Mouse (Mus musculus): ENCODE measurements around the gene Cpsf4l. TPM values are rescaled to one million over a fixed set of nuclear protein-coding genes. Genes with fewer than 3 reads are reported as not detected.

Gene Cpsf4l
- total RNA-seq (2021): not detected
- long read RNA-seq, experiment 1: 0 reads
- long read RNA-seq, experiment 2: 0 reads

DNA sequence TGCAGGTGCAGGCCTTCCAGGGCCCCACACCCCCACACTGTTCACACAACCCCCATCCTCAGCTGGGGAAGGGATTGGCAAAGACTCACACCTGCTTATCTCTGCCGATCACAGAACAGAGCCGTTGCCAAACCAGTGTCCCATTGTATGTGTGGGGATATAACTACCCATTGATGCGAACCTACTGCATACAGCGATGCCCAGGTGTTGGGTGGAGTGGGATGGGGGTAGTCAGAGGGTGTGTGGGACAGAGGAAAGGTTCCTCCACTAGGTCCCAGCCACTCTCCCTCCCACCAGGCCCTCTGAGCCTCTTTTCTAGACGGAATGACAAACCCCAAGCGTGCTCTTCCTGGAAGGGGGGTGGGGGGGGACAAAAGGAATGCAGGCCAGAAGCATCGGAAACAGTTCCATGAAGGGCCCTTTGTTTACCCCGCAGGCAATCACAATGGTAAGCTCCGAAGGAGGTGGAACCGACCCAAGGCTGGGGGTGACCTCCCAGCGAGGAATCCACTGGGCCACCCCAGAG, at the start of gene Cpsf4l:
Cpsf4l (minus strand) TSS at position 287 of the 526 bp plus-strand sequence.
- DNase-seq (ENCODE audit: low spot score): no peak

- DNase-seq (ENCODE audit: low spot score): no peak
These were observed 49.0 kb upstream of the Cpsf4l start for GRCm38 (mm10) chr11:113758851-113759250.

DNA sequence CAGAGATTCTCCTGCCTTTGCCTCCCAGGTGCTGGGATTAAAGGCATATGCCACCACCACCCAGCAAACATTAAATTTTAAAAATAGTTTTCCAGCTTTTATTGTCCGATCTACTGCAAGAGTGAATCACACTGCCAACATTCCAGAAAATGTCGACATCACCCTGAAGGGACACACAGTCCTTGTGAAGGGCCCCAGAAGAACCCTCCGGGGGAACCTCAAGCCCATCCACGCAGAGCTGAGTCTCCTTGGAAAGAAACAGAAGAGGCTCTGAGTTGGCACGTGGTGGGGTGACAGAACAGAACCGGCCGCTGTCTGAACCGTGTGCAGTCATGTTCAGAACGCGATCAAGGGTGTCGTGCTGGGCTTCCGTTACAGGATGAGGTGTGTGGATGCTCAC, 46.8 kb upstream of the Cpsf4l start:
- no peak for DNase-seq (ENCODE audit: low spot score)

GRCm38 (mm10) chr11:113755878-113756277, 46.1 kb upstream of the Cpsf4l start:
- no peak for DNase-seq (ENCODE audit: low spot score)

DNA sequence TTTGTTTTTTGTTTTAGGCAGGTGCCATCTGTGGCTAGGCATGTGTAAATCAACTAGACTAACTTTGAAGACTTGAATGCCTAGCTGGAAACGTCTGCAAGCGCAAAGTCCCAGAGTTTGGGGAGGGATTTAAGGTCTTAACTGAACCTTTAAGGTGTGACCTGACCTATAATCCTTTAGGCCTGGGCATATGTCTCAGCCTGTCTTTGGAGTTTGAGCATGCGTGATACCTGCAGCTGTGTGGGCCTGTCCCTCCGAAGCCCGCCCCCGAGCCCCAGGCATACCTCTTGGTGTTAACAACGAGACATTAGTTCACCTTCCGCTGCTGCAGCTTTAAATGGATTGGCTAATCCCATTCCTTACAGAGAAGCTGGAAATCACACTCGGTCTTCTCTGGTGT, 45.0 kb upstream of the Cpsf4l start:
- no peak for DNase-seq (ENCODE audit: low spot score)

DNA sequence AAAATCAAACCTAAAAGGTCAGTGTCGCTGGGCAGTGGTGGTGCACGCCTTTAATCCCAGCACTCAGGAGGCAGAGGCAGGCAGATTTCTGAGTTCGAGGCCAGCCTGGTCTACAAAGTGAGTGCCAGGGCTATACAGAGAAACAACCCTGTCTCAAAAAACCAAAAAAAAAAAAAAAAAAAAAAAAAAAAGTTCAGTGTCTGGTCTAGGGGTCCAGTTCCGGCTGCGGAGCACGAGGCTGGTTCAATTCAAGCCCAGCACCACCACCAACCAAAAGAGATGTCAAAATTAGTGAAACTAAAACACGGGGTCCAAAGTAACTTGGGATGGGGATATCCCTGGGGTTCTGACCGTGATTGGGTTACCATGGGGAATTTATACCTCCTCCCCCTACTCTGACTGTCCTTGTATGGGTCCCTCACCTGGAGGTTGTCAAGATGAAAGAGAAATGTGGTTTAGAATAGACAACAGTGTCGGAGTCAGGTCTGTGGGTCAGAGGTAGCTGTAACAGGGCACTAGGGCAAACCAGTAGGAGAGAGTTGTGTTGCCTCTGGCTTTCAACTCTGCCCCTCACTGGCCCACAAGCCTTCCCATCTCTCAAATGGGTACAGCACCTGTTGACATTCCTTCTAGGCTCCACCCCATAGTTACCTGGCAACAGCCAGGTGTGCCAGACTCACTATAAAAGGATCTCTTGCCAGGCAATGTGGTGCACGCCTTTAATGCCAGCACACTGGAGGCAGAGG, 43.0 kb upstream of the Cpsf4l start:
- DNase-seq (ENCODE audit: low spot score): no peak

DNA sequence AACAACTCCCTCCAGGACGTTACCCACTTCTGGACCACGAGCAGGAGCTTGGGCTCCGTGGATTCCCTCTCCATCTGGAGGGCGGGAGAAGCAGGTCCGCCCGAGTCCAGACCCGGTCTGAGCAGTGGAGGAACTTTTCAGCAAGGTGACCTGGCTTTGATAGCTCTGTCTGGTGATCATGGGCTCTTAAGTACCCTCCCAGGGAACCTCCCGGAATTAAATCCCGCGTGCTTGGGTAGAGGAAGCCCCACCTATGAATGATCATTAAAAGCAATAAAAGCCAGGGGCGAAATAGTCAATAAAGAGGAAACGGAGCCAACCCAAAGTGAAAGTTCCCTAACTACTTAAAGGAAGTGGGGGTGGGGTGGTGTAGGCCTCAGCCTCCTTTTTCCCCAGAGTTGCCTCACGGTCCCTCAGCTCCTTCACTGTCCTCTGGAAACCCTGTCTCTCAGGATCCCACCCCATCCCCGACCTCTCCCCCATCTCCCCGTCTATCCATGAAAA, 42.4 kb upstream of the Cpsf4l start:
- DNase-seq (ENCODE audit: low spot score): no peak

GRCm38 (mm10) chr11:113751484-113752084, 41.8 kb upstream of the Cpsf4l start, which contains the start of gene Cdc42ep4:
Gene Cdc42ep4 (minus strand): TSS chr11:113751881.
- DNase-seq (ENCODE audit: low spot score): peak; percentile 69

DNA sequence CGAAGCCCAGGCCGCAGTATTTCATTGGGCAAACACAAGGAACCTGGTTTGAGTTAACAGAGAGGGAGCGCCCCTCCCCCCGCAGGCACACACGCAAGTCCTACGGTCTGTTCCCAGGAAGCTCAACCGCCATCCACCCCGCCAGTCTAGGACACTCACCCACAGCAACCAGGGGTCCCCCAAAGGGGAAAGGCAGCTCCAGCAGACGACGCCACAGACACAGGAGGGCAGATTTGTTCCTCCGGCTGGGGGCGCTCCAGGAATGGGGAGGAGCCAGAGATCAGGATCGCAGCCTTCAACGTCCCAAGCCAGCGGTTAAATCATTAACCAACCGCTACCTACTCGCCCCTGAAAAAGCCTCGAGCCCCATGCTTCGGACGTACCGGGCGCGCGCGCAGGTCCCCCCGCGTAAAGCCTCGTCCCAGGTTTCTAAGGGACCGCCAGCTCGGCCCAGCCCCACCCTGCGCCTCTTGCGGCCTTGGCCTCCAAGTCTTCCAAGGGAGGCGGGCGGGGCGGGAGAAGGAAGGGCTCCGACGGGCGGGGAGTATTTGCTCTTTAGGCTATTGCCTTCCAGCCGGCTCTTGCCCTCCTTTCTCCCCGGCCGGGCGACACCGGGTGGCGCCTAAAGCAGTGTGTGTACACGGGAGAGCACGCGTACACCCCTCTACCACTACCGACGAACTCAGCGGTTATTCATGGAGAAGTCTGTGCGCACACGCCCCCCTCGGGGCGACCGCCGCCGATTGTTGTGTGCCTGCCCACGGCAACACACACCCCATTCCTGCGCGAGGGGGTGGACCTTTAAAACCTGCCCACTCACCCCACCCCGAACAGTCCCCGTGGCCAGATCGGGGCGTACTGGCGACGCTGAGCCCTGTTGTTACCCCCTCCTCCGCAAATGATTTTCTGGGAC, 41.0 kb upstream of the Cpsf4l start:
- DNase-seq (ENCODE audit: low spot score): peak; percentile 59

DNA sequence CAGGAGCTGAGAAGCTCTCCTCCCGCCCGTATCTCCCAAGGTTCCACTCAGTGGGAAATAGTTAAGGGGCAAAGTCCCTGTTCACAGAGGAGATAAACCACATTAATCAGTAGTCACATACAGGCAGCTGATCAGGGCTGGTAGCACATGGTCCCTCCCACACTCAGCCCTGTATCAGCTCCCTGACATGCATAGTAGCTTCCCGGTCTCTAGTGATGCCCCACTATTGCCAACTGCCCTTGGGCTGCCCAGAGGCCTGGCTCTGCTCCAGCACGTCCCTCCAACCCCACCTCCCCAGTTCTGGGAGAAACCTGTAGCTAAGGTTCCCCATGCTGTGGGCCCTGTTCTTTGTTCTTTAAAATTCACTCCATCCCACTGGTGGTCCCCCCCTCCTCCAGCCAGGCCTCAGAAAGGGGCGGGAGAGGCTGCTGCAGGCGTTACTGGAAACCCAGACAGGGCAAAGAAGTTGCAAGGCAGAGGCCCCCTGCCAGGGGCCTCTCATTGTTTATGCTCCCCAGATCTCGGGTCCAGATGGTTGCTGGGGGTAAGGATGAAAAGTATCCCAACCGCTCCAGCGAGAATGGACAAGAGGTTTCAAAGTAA, 40.0 kb upstream of the Cpsf4l start:
- no peak for DNase-seq (ENCODE audit: low spot score)

DNA sequence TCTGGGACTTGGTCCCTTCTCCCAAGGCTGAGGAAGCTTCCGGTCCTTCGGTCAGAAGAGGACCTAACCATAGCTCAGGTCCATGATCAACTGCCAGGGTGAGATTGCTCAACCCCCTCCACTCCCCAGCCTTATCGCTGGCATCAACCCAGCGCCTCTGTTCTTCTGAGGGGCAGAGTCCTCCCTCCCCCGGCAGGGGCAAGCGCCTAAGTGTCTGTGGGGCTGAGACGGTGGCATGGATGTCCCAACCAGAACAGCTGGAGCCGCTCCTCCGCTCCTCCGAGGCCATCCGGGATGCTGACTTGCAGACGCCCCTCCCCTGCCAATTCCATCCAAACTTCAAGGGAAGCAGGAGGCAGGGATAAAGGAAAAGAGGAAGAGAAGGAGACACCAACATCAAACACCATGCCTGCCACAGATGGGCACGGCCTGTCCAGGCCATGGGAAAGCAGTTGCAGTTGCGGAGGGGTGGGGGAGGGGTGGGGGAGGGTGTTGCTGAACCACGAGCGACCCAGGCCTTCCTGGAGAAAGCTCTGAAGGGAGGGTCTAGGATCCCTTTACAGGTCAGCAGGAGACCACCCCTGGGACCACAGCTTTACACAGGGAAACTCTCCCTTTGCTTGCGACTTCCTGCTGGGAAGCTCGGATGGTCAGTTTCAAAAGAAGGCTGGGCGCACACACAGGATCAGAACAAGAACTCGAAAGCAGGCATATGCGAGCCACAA, 39.1 kb upstream of the Cpsf4l start:
- DNase-seq (ENCODE audit: low spot score): no peak

- DNase-seq (ENCODE audit: low spot score): no peak
These were observed 38.0 kb upstream of the Cpsf4l start for GRCm38 (mm10) chr11:113747725-113748380.

DNA sequence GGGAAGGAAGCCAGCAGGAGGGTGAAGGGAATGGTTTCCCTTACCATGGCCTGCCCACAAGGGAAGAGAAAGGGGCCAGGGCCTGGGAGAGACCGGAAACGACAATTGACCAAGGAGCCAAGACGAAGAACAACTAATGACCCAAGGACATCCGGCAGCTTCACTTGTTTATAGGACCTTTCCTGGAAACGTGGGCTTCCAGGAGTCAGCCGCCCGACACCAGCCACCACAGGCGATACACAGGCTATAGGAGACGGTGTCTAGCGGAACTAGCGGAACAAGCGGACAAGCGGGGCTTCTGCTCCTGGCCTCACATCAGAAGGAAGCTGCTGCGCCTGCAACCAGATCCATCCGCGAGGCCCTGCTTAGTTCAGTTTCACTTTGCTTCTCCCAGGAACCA, 37.2 kb upstream of the Cpsf4l start:
- DNase-seq (ENCODE audit: low spot score): no peak

GRCm38 (mm10) chr11:113745961-113746360, 36.1 kb upstream of the Cpsf4l start:
- no peak for DNase-seq (ENCODE audit: low spot score)

GRCm38 (mm10) chr11:113742998-113743397, 33.2 kb upstream of the Cpsf4l start:
- no peak for DNase-seq (ENCODE audit: low spot score)

GRCm38 (mm10) chr11:113740100-113740499, 30.3 kb upstream of the Cpsf4l start:
- DNase-seq (ENCODE audit: low spot score): no peak

DNA sequence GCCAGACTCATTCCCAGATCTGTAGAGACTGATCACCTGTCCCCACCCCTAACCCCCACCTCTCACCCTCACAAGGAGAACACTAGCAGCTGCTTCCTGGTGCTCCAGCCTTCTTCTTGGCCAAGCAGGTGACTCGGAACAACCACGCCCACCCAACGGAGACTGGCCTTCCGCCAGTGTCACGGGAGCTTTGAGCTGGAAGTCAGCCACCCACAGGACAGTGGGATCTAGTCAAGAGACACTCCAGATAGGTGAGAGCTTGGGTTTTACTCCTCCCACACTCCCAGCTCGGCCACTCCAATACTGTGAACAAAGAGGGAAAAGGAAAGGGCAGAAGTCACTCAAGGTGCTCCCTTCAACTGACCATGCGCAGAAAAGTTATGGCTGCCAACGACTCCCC, 29.4 kb upstream of the Cpsf4l start:
- DNase-seq (ENCODE audit: low spot score): no peak

DNA sequence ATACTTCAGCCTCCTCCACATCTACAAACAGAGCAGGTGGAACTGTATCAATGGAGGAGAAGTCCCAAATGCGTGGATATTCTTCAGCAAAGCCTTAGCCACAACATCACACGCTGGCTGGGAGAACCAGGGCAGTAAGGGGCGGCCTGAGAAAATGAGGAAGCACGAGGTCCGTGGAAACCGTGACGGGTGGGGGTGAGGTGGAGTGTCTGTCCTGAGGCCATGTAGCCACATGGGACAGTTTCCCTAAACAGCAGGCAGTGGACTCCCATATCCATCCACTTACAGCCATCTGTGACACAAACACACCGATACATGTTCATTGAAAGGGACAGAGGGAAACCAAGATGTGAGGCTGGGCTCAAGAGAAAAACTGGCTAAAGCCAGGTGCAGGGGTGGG, 28.1 kb upstream of the Cpsf4l start:
- no peak for DNase-seq (ENCODE audit: low spot score)

DNA sequence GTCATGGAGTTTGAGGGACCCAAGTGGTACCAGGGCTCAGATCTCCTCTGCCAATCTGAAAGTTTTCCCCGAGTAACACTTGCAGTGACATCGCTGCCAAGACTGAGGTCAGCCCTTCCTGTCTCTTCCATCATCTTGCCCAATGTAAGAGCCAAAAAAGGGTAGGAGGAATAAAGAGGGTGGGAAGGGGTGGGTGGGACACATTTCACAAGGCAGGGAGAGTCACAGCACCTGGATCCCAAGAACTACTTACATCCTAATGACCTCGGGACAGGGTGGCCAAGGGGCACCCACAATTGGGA, 27.7 kb upstream of the Cpsf4l start:
- DNase-seq (ENCODE audit: low spot score): no peak

Data from gastrocnemius, adult 18-20 months (tissue).